Mouse (Mus musculus) forebrain, postnatal 0 days (tissue): ENCODE results near the gene Zpbp. TPM values are rescaled to one million over a fixed set of nuclear protein-coding genes. Genes with fewer than 3 reads are reported as not detected.

Experiments used
- ATAC-seq: fragments of 200-750 bp; cut with Nextera tagmentation; 2 replicates; pipeline ENCODE4 v1.8.0; 2017; ENCODE audit warnings: mild to moderate bottlenecking, moderate library complexity
- DNase-seq: peaks from one replicate; pipeline ENCODE4 v3.0.0-alpha.2; 2015
- H3K27ac ChIP-seq: fragments of 300-500 bp; sonication (generic); 2 replicates; pipeline ENCODE4 v1.5.1; 2014; ENCODE audit warnings: low read depth, mild to moderate bottlenecking, antibody characterized with exemption, low read length, moderate library complexity, mixed read lengths
- H3K27me3 ChIP-seq: fragments of 300-500 bp; sonication (generic); 2 replicates; pipeline ENCODE4 v1.6.1; 2014; ENCODE audit warnings: mild to moderate bottlenecking, low read length, mixed read lengths; ENCODE audit not compliant: insufficient read depth
- H3K36me3 ChIP-seq: fragments of 300-500 bp; sonication (generic); 2 replicates; pipeline ENCODE4 v1.6.1; 2014; ENCODE audit warnings: mild to moderate bottlenecking, moderate library complexity; ENCODE audit not compliant: insufficient read depth
- H3K4me1 ChIP-seq: fragments of 300-500 bp; sonication (generic); 2 replicates; pipeline ENCODE4 v1.6.1; 2014; ENCODE audit warnings: antibody characterized with exemption; ENCODE audit not compliant: insufficient read depth
- H3K4me2 ChIP-seq: fragments of 300-500 bp; sonication (generic); 2 replicates; pipeline ENCODE4 v1.6.1; 2014; ENCODE audit warnings: low read depth, mild to moderate bottlenecking, moderate library complexity
- H3K4me3 ChIP-seq: fragments of 300-500 bp; sonication (generic); 2 replicates; pipeline ENCODE4 v1.5.1; 2014; ENCODE audit warnings: low read depth, low read length, mixed read lengths
- H3K9ac ChIP-seq: fragments of 300-500 bp; sonication (generic); 2 replicates; pipeline ENCODE4 v1.6.1; 2014; ENCODE audit warnings: mild to moderate bottlenecking
- H3K9me3 ChIP-seq: fragments of 300-500 bp; sonication (generic); 2 replicates; pipeline ENCODE4 v1.6.1; 2016; ENCODE audit warnings: low read length
- CTCF ChIP-seq: sonication (generic); IDR thresholded peaks from 2 replicates; pipeline ENCODE4 v1.5.1; 2016; ENCODE audit warnings: antibody characterized with exemption, control low read depth, low read depth
- WGBS: fragments of 180-500 bp; shearing (Covaris S2); extraction: QIAGEN DNeasy Blood & Tissue Kit; methylation state at CpG from one replicate; pipeline ENCODE4 v1.1.7; 2014; 5-methylcytosine and 5-hydroxymethylcytosine counted together
- polyA plus RNA-seq: library from polyadenylated mRNA; unstranded; fragments of >200 nt; fragmentation: Nextera tagmentation; extraction: Ambion mirVana; gene quantifications from 2 replicates; pipeline ENCODE4 v1.2.1, GENCODE M21; 2015
- total RNA-seq: library from RNA; depleted of rRNA; stranded (reverse); fragments of >200 nt; gene quantifications from 2 replicates; pipeline ENCODE4 v1.2.3, GENCODE M21; 2014; rRNA removed

Gene Zpbp
- total and polyA plus RNA-seq, 2 experiments from 2014 or later = 0.90 to 1.9 TPM

GRCm38 (mm10) chr11:11283512-11283911 lies 178.7 kb downstream of the Zpbp start:
- no peaks in the 10 kb centered on the region for H3K9me3 ChIP-seq
- H3K4me2 ChIP-seq = no peak overlapping the region
- DNase-seq (no peak), ATAC-seq (no peak)
- H3K27ac ChIP-seq = no peak overlapping the region
- WGBS = 87% methylated on average over 3 of the region's 3 CpGs
- H3K4me1 ChIP-seq = no peaks in the 10 kb centered on the region
- H3K9ac ChIP-seq = no peak overlapping the region
- H3K36me3 ChIP-seq = no peaks in the 10 kb centered on the region
- H3K27me3 ChIP-seq = no peaks in the 10 kb centered on the region
- H3K4me3 ChIP-seq = no peak overlapping the region
- TF ChIP-seq CTCF = no peak

GRCm38 (mm10) chr11:11280128-11280527 lies 182.1 kb downstream of the Zpbp start:
- H3K9ac ChIP-seq = no peak overlapping the region
- no peaks in the 10 kb centered on the region for H3K36me3 ChIP-seq
- no peak overlapping the region for H3K4me2 ChIP-seq
- DNase-seq (no peak), ATAC-seq (no peak)
- H3K4me3 ChIP-seq = no peak overlapping the region
- TF ChIP-seq CTCF = no peak
- no peaks in the 10 kb centered on the region for H3K4me1 ChIP-seq
- H3K27me3 ChIP-seq = no peaks in the 10 kb centered on the region
- no peak overlapping the region for H3K27ac ChIP-seq
- no peaks in the 10 kb centered on the region for H3K9me3 ChIP-seq

GRCm38 (mm10) chr11:11257348-11257747 lies 204.9 kb downstream of the Zpbp start:
- 83% methylated on average over 1 of the region's 1 CpGs for WGBS
- no peak for TF ChIP-seq CTCF
- no peak overlapping the region for H3K9ac ChIP-seq
- no peak overlapping the region for H3K4me3 ChIP-seq
- no peaks in the 10 kb centered on the region for H3K27me3 ChIP-seq
- no peaks in the 10 kb centered on the region for H3K36me3 ChIP-seq
- H3K9me3 ChIP-seq = no peaks in the 10 kb centered on the region
- no peaks in the 10 kb centered on the region for H3K4me1 ChIP-seq
- DNase-seq = no peak
- H3K27ac ChIP-seq = no peak overlapping the region
- no peak for ATAC-seq
- no peak overlapping the region for H3K4me2 ChIP-seq

GRCm38 (mm10) chr11:11242694-11243377 lies 219.4 kb downstream of the Zpbp start:
- ATAC-seq (peak; percentile 81), DNase-seq (peak; percentile 30)
- no peaks in the 10 kb centered on the region for H3K4me1 ChIP-seq
- H3K9ac ChIP-seq = no peak overlapping the region
- H3K27ac ChIP-seq = no peak overlapping the region
- 29% methylated on average over 6 of the region's 6 CpGs for WGBS
- no peaks in the 10 kb centered on the region for H3K9me3 ChIP-seq
- no peaks in the 10 kb centered on the region for H3K27me3 ChIP-seq
- H3K36me3 ChIP-seq = no peaks in the 10 kb centered on the region
- H3K4me3 ChIP-seq = no peak overlapping the region
- H3K4me2 ChIP-seq = no peak overlapping the region
- no peak for TF ChIP-seq CTCF

- no peak overlapping the region for H3K4me2 ChIP-seq
Observed at GRCm38 (mm10) chr11:11239346-11239745, 222.9 kb downstream of the Zpbp start.

More at GRCm38 (mm10) chr11:11239346-11239745, 222.9 kb downstream of the Zpbp start:
- no peak for ATAC-seq
- H3K4me1 ChIP-seq = no peaks in the 10 kb centered on the region
- H3K27ac ChIP-seq = no peak overlapping the region
- H3K36me3 ChIP-seq = no peaks in the 10 kb centered on the region
- 78% methylated on average over 1 of the region's 1 CpGs for WGBS
- no peak for DNase-seq
- no peaks in the 10 kb centered on the region for H3K9me3 ChIP-seq
- no peak overlapping the region for H3K4me3 ChIP-seq
- H3K9ac ChIP-seq = no peak overlapping the region
- no peaks in the 10 kb centered on the region for H3K27me3 ChIP-seq
- TF ChIP-seq CTCF = 0 out of 2 replicates have a peak, but pooled peaks have one; percentile 16

Other genes starting within 250 kb of the Zpbp start
- gene Spata48, start 314 bp downstream of the Zpbp start, total RNA-seq = 6.8 and 7.6 TPM in 2 replicates
- gene Spata48, start 314 bp downstream of the Zpbp start, polyA plus RNA-seq = 0.48 and 0.89 TPM in 2 replicates
- not detected in 2 replicates for gene 4930512M02Rik, start 165.4 kb upstream of the Zpbp start, total RNA-seq
- not detected in 2 replicates for gene 4930512M02Rik, start 165.4 kb upstream of the Zpbp start, polyA plus RNA-seq
- 4.9 and 6.9 TPM in 2 replicates for gene Ikzf1, start 222.6 kb upstream of the Zpbp start, total RNA-seq
- gene Ikzf1, start 222.6 kb upstream of the Zpbp start, polyA plus RNA-seq = 1.8 TPM in 2 replicates